Mouse (Mus musculus) intestine, postnatal 0 days (tissue): ENCODE data around the gene Capn5. TPM values are rescaled to one million over a fixed set of nuclear protein-coding genes. Genes with fewer than 3 reads are reported as not detected.

Source experiments
- ATAC-seq: fragments of 200-750 bp; cut with Nextera tagmentation; 2 replicates; pipeline ENCODE4 v1.8.0; 2017; ENCODE audit warnings: mild to moderate bottlenecking, moderate TSS enrichment, moderate library complexity
- H3K27ac ChIP-seq: fragments of 300-500 bp; sonication (generic); 2 replicates; pipeline ENCODE4 v1.5.1; 2014; ENCODE audit warnings: mild to moderate bottlenecking, low read depth, low read length, moderate library complexity
- H3K27me3 ChIP-seq: fragments of 300-500 bp; sonication (generic); replicated peaks from 2 replicates; pipeline ENCODE4 v1.6.1; 2014; ENCODE audit warnings: low read length, mixed read lengths; ENCODE audit not compliant: control insufficient read depth, insufficient read depth
- H3K36me3 ChIP-seq: fragments of 300-500 bp; sonication (generic); 2 replicates; pipeline ENCODE4 v1.6.1; 2014; ENCODE audit warnings: mild to moderate bottlenecking, moderate library complexity; ENCODE audit not compliant: control insufficient read depth, insufficient read depth
- H3K4me1 ChIP-seq: fragments of 300-500 bp; sonication (generic); replicated peaks from 2 replicates; pipeline ENCODE4 v1.6.1; 2014; ENCODE audit warnings: antibody characterized with exemption, low read length, mixed read lengths; ENCODE audit not compliant: control insufficient read depth, insufficient read depth
- H3K4me2 ChIP-seq: fragments of 300-500 bp; sonication (generic); replicated peaks from 2 replicates; pipeline ENCODE4 v1.6.1; 2014; ENCODE audit warnings: low read depth, mild to moderate bottlenecking, moderate library complexity
- H3K4me3 ChIP-seq: fragments of 300-500 bp; sonication (generic); 2 replicates; pipeline ENCODE4 v1.5.1; 2014; ENCODE audit warnings: low read depth, low read length
- H3K9ac ChIP-seq: fragments of 300-500 bp; sonication (generic); 2 replicates; pipeline ENCODE4 v1.6.1; 2014; ENCODE audit warnings: mild to moderate bottlenecking, low read depth, low read length
- H3K9me3 ChIP-seq: fragments of 300-500 bp; sonication (generic); 2 replicates; pipeline ENCODE4 v1.6.1; 2016; ENCODE audit warnings: mixed run types; ENCODE audit not compliant: control insufficient read depth
- CTCF ChIP-seq: sonication (generic); IDR thresholded peaks from 2 replicates; pipeline ENCODE4 v1.5.1; 2016; ENCODE audit warnings: low read depth, mild to moderate bottlenecking, control low read depth, antibody characterized with exemption, moderate library complexity
- WGBS: fragments of 180-500 bp; shearing (Covaris S2); extraction: QIAGEN DNeasy Blood & Tissue Kit; methylation state at CpG from one replicate; pipeline ENCODE4 v1.1.7; 2014; 5-methylcytosine and 5-hydroxymethylcytosine counted together
- polyA plus RNA-seq: library from polyadenylated mRNA; unstranded; fragments of >200 nt; fragmentation: Nextera tagmentation; extraction: Ambion mirVana; gene quantifications from 2 replicates; pipeline ENCODE4 v1.2.1, GENCODE M21; 2015

Capn5 gene
- polyA plus RNA-seq, 1 experiment from 2014 or later = 3.3 TPM

GRCm38 (mm10) chr7:98171141-98172073 lies 6.7 kb downstream of the Capn5 start:
- H3K4me1 ChIP-seq = no peaks in the 10 kb centered on the region
- H3K27ac ChIP-seq = no peak overlapping the region
- H3K9me3 ChIP-seq = no peaks in the 10 kb centered on the region
- no peak overlapping the region for H3K4me2 ChIP-seq
- H3K4me3 ChIP-seq = no peak overlapping the region
- TF ChIP-seq CTCF = no peak
- peak; percentile 16; the same call in 1 of the 2 replicates for ATAC-seq
- WGBS = 69% methylated on average over 6 of the region's 6 CpGs
- no peaks in the 10 kb centered on the region for H3K27me3 ChIP-seq
- no peaks in the 10 kb centered on the region for H3K36me3 ChIP-seq
- H3K9ac ChIP-seq = peak overlapping the region; percentile 17; the same call in 1 of the 2 replicates

- Histone ChIP-seq H3K9ac (no peak overlapping the region), H3K36me3 (no peaks in the 10 kb centered on the region), H3K4me1 (no peaks in the 10 kb centered on the region), H3K4me3 (no peak overlapping the region), H3K4me2 (peak overlapping the region; percentile 28), H3K27me3 (no peaks in the 10 kb centered on the region), H3K27ac (peak overlapping the region; percentile 77), H3K9me3 (no peaks in the 10 kb centered on the region)
- ATAC-seq = peak; percentile 82
- WGBS = 27% methylated on average over 10 of the region's 10 CpGs
- TF ChIP-seq CTCF = peak; percentile 57
Observed at GRCm38 (mm10) chr7:98164999-98165528, 13.0 kb downstream of the Capn5 start.

- 71% methylated on average over 9 of the region's 9 CpGs for WGBS
- Histone ChIP-seq H3K36me3 (no peaks in the 10 kb centered on the region), H3K4me3 (no peak overlapping the region), H3K4me1 (no peaks in the 10 kb centered on the region), H3K27ac (peak overlapping the region; percentile 77; the same call in 1 of the 2 replicates), H3K9ac (no peak overlapping the region), H3K4me2 (peak overlapping the region; percentile 28), H3K9me3 (no peaks in the 10 kb centered on the region), H3K27me3 (no peaks in the 10 kb centered on the region)
- 0 out of 2 replicates have a peak, but pooled peaks have one; percentile 5 for ATAC-seq
- no peak for TF ChIP-seq CTCF
Observed at GRCm38 (mm10) chr7:98164382-98164998, 13.6 kb downstream of the Capn5 start.

- no peak overlapping the region for H3K4me2 ChIP-seq
- H3K4me3 ChIP-seq = no peak overlapping the region
- no peaks in the 10 kb centered on the region for H3K4me1 ChIP-seq
- no peak for ATAC-seq
- no peaks in the 10 kb centered on the region for H3K36me3 ChIP-seq
- no peak overlapping the region for H3K27ac ChIP-seq
- TF ChIP-seq CTCF = no peak
- H3K9me3 ChIP-seq = no peaks in the 10 kb centered on the region
- no peak overlapping the region for H3K9ac ChIP-seq
- WGBS = 38% methylated on average over 3 of the region's 3 CpGs
- no peaks in the 10 kb centered on the region for H3K27me3 ChIP-seq
Observed at GRCm38 (mm10) chr7:98163700-98164099, 14.4 kb downstream of the Capn5 start.

GRCm38 (mm10) chr7:98162239-98162638 lies 15.8 kb downstream of the Capn5 start:
- Histone ChIP-seq H3K4me3 (no peak overlapping the region), H3K27ac (no peak overlapping the region)

More at GRCm38 (mm10) chr7:98162239-98162638, 15.8 kb downstream of the Capn5 start:
- ATAC-seq = no peak
- no peak overlapping the region for H3K9ac ChIP-seq
- H3K9me3 ChIP-seq = no peaks in the 10 kb centered on the region
- no peaks in the 10 kb centered on the region for H3K36me3 ChIP-seq
- no peak overlapping the region for H3K4me2 ChIP-seq
- H3K4me1 ChIP-seq = no peaks in the 10 kb centered on the region; the same call in 1 of the 2 replicates
- WGBS = 41% methylated on average over 6 of the region's 6 CpGs
- no peak for TF ChIP-seq CTCF
- H3K27me3 ChIP-seq = no peaks in the 10 kb centered on the region
